Mouse (Mus musculus) colon, adult 2 months (tissue): ENCODE results near the gene Krt73. TPM values are rescaled to one million over a fixed set of nuclear protein-coding genes. Genes with fewer than 3 reads are reported as not detected.

Experiments
- polyA plus RNA-seq: library from polyadenylated mRNA; depleted of rRNA; stranded (reverse); fragments of >200 nt; gene quantifications from 2 replicates; pipeline ENCODE4 v1.2.3, GENCODE M21; 2012; rRNA removed

The Krt73 gene
- polyA plus RNA-seq, result not detected in 2 replicates

DNA sequence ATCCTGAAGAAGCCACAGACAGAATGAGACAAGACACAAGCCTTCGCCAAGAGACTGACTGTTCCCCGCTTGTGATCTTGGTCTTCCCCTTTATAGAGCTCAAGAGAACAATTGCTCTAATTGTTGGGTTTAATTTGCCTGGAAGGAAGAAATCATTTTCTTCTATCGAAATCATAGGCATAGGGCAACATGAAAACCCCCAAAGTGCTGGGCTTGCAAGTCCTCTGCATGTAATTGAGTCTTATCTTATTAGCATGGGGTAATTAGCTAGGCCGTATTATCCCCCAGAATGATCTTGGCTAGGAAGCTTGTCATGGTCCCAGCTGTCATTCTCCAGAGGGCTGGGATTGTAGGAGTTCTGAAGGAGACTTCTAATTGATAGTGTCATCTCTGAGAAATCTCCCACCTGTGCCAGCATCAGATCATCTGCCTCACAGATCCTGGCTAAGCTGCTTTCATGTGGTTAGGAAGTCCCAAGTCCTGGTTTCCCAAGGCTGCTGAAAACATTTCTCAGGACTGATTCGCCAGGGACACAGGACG is at the start of gene Krt73:
Gene Krt73 (minus strand): TSS at position 51 of the 540 bp plus-strand sequence.

DNA sequence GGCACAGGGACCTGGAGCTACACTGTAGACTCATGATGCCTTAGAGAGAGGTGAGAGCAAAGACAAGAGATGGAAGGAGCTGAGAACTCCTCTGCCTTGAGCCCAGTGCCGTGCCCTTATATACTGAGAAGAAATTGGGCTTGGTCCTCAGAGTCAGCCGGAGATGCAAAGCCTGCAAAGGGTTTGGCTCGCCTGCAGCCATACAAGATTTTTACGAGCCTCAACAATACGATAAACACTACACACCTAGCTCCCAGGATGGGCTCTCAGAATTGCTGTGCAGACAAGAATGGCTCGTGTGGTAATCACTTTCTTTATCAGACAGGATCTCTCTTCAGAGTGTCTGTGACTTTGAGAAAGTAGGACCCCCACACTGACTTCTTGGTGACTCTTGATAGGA is 48.5 kb upstream of the Krt73 start, which contains the start of gene Krt1:
Gene Krt1 (minus strand): TSS at position 101 of the 400 bp plus-strand sequence.

DNA sequence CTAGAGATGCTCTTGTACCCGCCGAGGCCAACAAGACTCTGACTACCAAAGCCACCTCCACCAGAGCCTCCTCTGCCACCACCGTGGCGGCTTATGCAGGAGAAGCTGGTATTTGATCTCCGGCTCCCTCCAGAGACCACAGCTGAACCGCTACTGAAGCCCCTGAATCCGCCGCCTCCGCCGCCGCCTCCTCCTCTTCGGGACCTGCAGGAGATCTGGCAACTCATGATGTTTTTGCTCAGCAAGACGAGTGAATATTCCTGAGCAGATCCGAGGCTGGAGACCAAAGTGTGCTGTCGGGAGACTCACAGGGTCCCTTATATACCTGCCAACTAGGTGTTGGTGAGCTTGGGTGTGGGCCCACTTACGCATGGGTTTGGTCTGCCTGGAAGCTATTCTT is 15.7 kb upstream of the Krt73 start, which contains the start of gene Krt2:
Gene Krt2 (minus strand): TSS at position 295 of the 400 bp plus-strand sequence.

DNA sequence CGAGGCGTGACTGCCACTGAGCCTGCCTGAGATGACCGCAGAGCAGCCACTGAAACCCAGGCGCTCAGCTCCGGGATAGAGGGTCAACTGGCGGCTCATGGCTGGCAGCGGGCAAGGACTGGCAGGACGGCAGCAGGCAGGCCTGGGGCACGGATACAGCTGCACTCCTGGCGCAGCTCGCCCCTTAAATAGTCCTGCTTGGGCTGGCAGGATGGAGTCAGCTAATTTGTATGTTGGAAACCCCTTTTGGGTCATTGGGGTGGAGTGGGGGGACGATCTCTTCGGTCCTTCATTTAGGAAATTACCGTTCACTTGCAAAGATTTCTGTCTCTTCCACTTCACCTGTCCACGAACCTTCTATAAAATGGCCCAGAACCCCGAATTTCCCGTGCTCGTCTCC is 15.8 kb downstream of the Krt73 start, which contains the start of gene Krt72:
Gene Krt72 (minus strand): TSS at position 101 of the 400 bp plus-strand sequence.

Other genes starting within 250 kb of the Krt73 start
- 0.03 TPM in 1 of 2 replicates, not detected in the other for gene Krt90, start 239.4 kb downstream of the Krt73 start, polyA plus RNA-seq
- gene Krt75, start 228.4 kb downstream of the Krt73 start, polyA plus RNA-seq, result not detected in 2 replicates
- gene Gm5414, start 174.2 kb downstream of the Krt73 start, polyA plus RNA-seq, result not detected in 2 replicates
- gene Gm5478, start 155.0 kb downstream of the Krt73 start, polyA plus RNA-seq, result not detected in 2 replicates
- not detected in 2 replicates for gene Krt6b, start 122.1 kb downstream of the Krt73 start, polyA plus RNA-seq
- 0.06 TPM in 1 of 2 replicates, not detected in the other for gene Krt6a, start 108.0 kb downstream of the Krt73 start, polyA plus RNA-seq
- gene Krt5, start 89.4 kb downstream of the Krt73 start, polyA plus RNA-seq, result 0.08 and 0.44 TPM in 2 replicates
- gene Krt71, start 59.2 kb downstream of the Krt73 start, polyA plus RNA-seq, result not detected in 2 replicates
- gene Krt72, start 15.9 kb downstream of the Krt73 start, polyA plus RNA-seq, result not detected in 2 replicates
- gene Krt2, start 15.8 kb upstream of the Krt73 start, polyA plus RNA-seq, result 0.03 TPM in 1 of 2 replicates, not detected in the other
- 0.24 TPM in 1 of 2 replicates, not detected in the other for gene Krt1, start 48.4 kb upstream of the Krt73 start, polyA plus RNA-seq
- not detected in 2 replicates for gene Krt77, start 67.4 kb upstream of the Krt73 start, polyA plus RNA-seq
- gene Krt76, start 90.6 kb upstream of the Krt73 start, polyA plus RNA-seq, result not detected in 2 replicates
- gene Krt4, start 122.4 kb upstream of the Krt73 start, polyA plus RNA-seq, result not detected in 2 replicates
- 0.15 and 0.23 TPM in 2 replicates for gene Krt79, start 138.0 kb upstream of the Krt73 start, polyA plus RNA-seq
- gene Krt78, start 151.9 kb upstream of the Krt73 start, polyA plus RNA-seq, result 0.15 and 0.17 TPM in 2 replicates
- gene Krt8, start 202.1 kb upstream of the Krt73 start, polyA plus RNA-seq, result 3,836 and 3,988 TPM in 2 replicates
- gene Krt18, start 225.8 kb upstream of the Krt73 start, polyA plus RNA-seq, result 353 and 412 TPM in 2 replicates